Mouse (Mus musculus) heart, postnatal 4 days (tissue): ENCODE data around the gene Fance. TPM values are rescaled to one million over a fixed set of nuclear protein-coding genes. Genes with fewer than 3 reads are reported as not detected.

Experiments used
- total RNA-seq, 2 experiments: library from RNA; stranded (reverse); gene quantifications; 2 replicates each; pipeline ENCODE4 v1.2.3; 2021

Gene Fance
- total RNA-seq, 2 experiments from 2014 or later = 18.7 to 19.4 TPM

Other genes starting within 250 kb of the Fance start
- under 1 TPM in 1 of 2 experiments, not detected in 1; 0.14 TPM for gene Tcp11, start 232.9 kb upstream of the Fance start, total RNA-seq
- 1 to 10 TPM; 1.1 to 1.4 TPM for gene Scube3, start 171.4 kb upstream of the Fance start, total RNA-seq
- 10 to 100 TPM; 29.2 to 32.8 TPM for gene Zfp523, start 136.4 kb upstream of the Fance start, total RNA-seq
- gene Def6, start 105.7 kb upstream of the Fance start, total RNA-seq = 1 to 10 TPM; 2.8 to 3.3 TPM
- gene Ppard, start 80.8 kb upstream of the Fance start, total RNA-seq = 10 to 100 TPM; 21.9 to 22.3 TPM
- gene Rpl10a, start 15.0 kb downstream of the Fance start, total RNA-seq = 100 to 1,000 TPM; 663 to 665 TPM
- gene Tead3, start 37.3 kb downstream of the Fance start, total RNA-seq = 10 to 100 TPM; 26.3 to 30.2 TPM
- 1 to 10 TPM; 1.0 to 1.5 TPM for gene Tulp1, start 51.7 kb downstream of the Fance start, total RNA-seq
- gene Fkbp5, start 204.0 kb downstream of the Fance start, total RNA-seq = 10 to 100 TPM; 21.4 to 22.0 TPM
- gene Armc12, start 217.3 kb downstream of the Fance start, total RNA-seq = not detected
- not detected for gene Clpsl2, start 235.9 kb downstream of the Fance start, total RNA-seq
- not detected for gene Clps, start 247.2 kb downstream of the Fance start, total RNA-seq